Mouse (Mus musculus): Measurements from ENCODE around the gene Srl. TPM values are rescaled to one million over a fixed set of nuclear protein-coding genes. Genes with fewer than 3 reads are reported as not detected.

The Srl gene
- total and polyA plus RNA-seq, 2 experiments from 2014 or later = 11.6 to 34.4 TPM

DNA sequence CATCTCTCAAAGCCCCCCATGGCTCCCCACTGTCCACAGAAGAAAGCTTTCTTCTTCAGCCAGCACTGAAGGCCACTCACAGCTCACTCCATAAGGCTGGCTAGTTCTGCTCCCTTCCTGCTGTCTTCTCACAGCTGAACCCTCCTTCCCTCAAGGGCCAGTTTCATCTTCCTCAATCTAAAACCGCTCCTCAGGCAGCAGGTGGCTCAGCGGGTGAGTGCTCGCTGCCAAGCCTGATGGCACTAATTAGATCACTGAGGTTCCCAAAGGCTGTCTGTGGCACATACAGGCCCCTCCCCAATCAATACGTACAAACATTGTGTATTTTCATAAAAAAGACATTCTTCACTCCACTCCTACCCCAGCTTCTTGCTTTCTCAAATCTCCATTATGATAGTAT lies 22.5 kb downstream of the Srl start:
- H3K27ac ChIP-seq (ENCODE audit: low read depth, low read length) = no peak overlapping the region
- ATAC-seq (ENCODE audit: low FRiP score) = no peak
- 53% methylated on average over 4 of the region's 4 CpGs for WGBS

DNA sequence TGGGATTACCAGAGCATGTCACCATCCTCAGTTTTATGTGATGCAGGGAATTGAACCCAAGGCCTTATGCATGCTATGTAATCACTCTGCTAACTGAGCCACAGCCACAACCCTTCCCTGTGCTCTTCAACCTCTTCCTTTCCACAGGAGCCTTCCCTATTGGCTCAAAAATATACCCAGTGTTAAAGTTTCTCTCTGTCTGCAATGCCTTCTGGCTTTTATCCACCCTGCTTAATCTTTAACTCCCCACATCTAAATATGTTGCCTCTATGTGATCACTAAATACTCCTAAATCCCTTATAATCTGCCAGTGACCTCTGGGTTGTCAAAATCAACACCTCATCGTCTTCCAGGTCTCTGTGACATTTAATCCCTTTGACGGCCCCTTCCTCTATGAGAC lies 23.7 kb downstream of the Srl start:
- Histone ChIP-seq H3K27me3 (ENCODE audit: insufficient read depth, low read length) (no peaks in the 10 kb centered on the region), H3K27ac (ENCODE audit: low read depth, low read length) (no peak overlapping the region), H3K4me1 (ENCODE audit: insufficient read depth, low read length) (0 out of 2 replicates have a peak, but pooled peaks cover 2% of the 10 kb centered on the region), H3K4me2 (ENCODE audit: low read depth, low read length, poor library complexity, severe bottlenecking) (no peak overlapping the region), H3K9ac (replicated peaks; ENCODE audit: low read length, poor library complexity, severe bottlenecking) (no peak overlapping the region), H3K36me3 (ENCODE audit: insufficient read depth, low read length) (no peaks in the 10 kb centered on the region), H3K4me3 (ENCODE audit: low read depth, low read length) (no peak overlapping the region), H3K9me3 (ENCODE audit: low read length) (no peaks in the 10 kb centered on the region)
- ATAC-seq (ENCODE audit: low FRiP score) (no peak), DNase-seq (ENCODE audit: low spot score) (no peak)
- TF ChIP-seq CTCF (IDR thresholded peaks at IDR 0.05) = no peak
- whole genome bisulfite sequencing = 64% methylated on average over 2 of the region's 2 CpGs

More for the DNA sequence above, 22.5 kb downstream of the Srl start:
- no peak for TF ChIP-seq CTCF (IDR thresholded peaks at IDR 0.05)
- Histone ChIP-seq H3K36me3 (ENCODE audit: insufficient read depth, low read length) (no peaks in the 10 kb centered on the region), H3K27me3 (ENCODE audit: insufficient read depth, low read length) (no peaks in the 10 kb centered on the region), H3K4me1 (ENCODE audit: insufficient read depth, low read length) (0 out of 2 replicates have a peak, but pooled peaks cover 2% of the 10 kb centered on the region), H3K4me2 (ENCODE audit: low read depth, low read length, poor library complexity, severe bottlenecking) (no peak overlapping the region), H3K9ac (replicated peaks; ENCODE audit: low read length, poor library complexity, severe bottlenecking) (no peak overlapping the region), H3K9me3 (ENCODE audit: low read length) (no peaks in the 10 kb centered on the region), H3K4me3 (ENCODE audit: low read depth, low read length) (no peak overlapping the region)
- DNase-seq (ENCODE audit: low spot score) = peak; percentile 27

DNA sequence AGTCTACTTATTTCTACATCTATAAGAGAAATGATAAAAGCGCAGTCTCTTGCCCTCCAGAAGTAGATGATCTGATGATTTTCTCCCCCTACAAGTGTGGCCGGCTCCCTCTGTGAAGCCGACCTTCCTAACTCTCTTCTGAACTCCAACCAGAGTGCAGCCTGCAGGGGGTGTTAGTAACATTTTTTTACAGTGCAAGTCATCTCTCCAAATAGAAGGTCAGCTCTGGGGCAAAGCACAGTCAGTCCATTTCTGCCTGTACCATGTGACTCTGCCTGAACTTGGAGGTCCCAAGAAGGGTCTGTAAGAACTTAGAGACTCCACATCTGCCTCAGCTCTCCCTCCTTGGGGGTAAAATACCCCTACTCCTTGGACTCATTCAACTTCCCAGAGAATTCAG lies 27.2 kb downstream of the Srl start:
- Histone ChIP-seq H3K9me3 (ENCODE audit: low read length) (no peaks in the 10 kb centered on the region), H3K36me3 (ENCODE audit: insufficient read depth, low read length) (no peaks in the 10 kb centered on the region), H3K27me3 (ENCODE audit: insufficient read depth, low read length) (no peaks in the 10 kb centered on the region), H3K27ac (ENCODE audit: low read depth, low read length) (no peak overlapping the region), H3K9ac (replicated peaks; ENCODE audit: low read length, poor library complexity, severe bottlenecking) (no peak overlapping the region), H3K4me1 (ENCODE audit: insufficient read depth, low read length) (0 out of 2 replicates have a peak, but pooled peaks cover 2% of the 10 kb centered on the region), H3K4me3 (ENCODE audit: low read depth, low read length) (no peak overlapping the region), H3K4me2 (ENCODE audit: low read depth, low read length, poor library complexity, severe bottlenecking) (no peak overlapping the region)
- TF ChIP-seq CTCF (IDR thresholded peaks at IDR 0.05) = no peak
- DNase-seq (ENCODE audit: low spot score) (no peak), ATAC-seq (ENCODE audit: low FRiP score) (no peak)
- WGBS = 82% methylated on average over 3 of the region's 3 CpGs

DNA sequence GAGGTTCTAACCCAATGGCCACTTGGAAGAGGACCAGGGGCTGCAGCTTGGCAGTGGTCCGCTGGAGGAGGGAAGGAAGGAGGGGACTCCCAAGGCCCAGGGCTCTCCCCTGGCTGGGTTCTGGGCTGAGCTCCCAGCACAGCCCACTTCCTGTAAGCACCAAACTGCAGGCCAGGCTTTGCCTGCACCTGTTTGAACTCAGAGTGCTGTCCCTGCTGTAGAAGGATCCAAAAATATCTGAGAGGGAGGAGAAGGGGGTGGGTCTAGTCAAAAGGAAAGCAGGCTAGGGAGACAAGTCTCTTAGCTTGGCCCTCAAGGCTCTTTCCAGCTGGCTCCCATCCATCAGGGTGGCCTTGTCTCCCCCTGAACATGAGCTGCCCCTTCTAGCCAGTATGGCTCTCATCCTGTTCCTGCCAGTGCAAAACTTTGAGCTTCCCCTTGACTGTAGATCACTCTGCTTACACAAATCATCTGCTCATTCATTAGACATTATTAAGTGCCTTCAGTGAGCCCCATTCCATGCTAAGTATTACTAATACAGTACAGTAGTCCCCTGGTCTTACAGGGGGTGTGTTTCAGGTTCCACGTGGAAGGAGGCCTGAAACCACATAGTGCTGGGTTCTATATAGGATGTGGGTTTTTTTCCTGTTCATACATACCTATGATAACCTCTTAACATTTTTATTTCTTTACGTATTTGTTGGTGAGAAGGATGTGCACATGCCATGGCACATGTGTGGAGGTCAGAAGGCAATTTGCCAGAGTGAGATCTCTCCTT lies 28.8 kb downstream of the Srl start:
- Histone ChIP-seq H3K27ac (ENCODE audit: low read depth, low read length) (no peak overlapping the region), H3K4me1 (ENCODE audit: insufficient read depth, low read length) (no peaks in the 10 kb centered on the region), H3K9me3 (ENCODE audit: low read length) (no peaks in the 10 kb centered on the region), H3K9ac (replicated peaks; ENCODE audit: low read length, poor library complexity, severe bottlenecking) (no peak overlapping the region), H3K4me2 (ENCODE audit: low read depth, low read length, poor library complexity, severe bottlenecking) (no peak overlapping the region), H3K27me3 (ENCODE audit: insufficient read depth, low read length) (no peaks in the 10 kb centered on the region), H3K4me3 (ENCODE audit: low read depth, low read length) (no peak overlapping the region), H3K36me3 (ENCODE audit: insufficient read depth, low read length) (no peaks in the 10 kb centered on the region)
- no peak for TF ChIP-seq CTCF (IDR thresholded peaks at IDR 0.05)
- no peak for ATAC-seq (ENCODE audit: low FRiP score)
- WGBS = 82% methylated on average over 3 of the region's 3 CpGs
- peak; percentile 54 for DNase-seq (ENCODE audit: low spot score)

DNA sequence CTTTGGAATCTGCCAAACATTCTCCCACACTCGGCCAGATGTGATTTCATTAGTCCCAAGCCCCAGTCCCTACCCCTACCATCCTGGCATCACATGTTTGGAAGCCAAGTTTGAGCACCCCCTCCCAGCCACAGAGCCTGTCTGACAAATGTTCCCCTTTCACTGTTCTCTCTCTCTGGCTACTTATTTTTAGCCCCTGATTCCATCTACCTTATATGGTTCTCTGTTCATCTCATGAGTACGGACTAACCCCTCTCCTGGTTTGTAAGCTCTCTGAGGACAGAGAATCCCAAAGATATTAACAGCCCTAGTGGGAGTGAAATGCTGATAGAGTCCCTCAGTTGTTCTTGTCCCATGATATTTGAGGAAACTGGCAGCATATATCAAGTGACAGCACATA lies 30.2 kb downstream of the Srl start:
- Histone ChIP-seq H3K27ac (ENCODE audit: low read depth, low read length) (no peak overlapping the region), H3K36me3 (ENCODE audit: insufficient read depth, low read length) (no peaks in the 10 kb centered on the region), H3K9ac (replicated peaks; ENCODE audit: low read length, poor library complexity, severe bottlenecking) (no peak overlapping the region), H3K4me2 (ENCODE audit: low read depth, low read length, poor library complexity, severe bottlenecking) (no peak overlapping the region), H3K27me3 (ENCODE audit: insufficient read depth, low read length) (no peaks in the 10 kb centered on the region), H3K4me3 (ENCODE audit: low read depth, low read length) (no peak overlapping the region), H3K9me3 (ENCODE audit: low read length) (no peaks in the 10 kb centered on the region), H3K4me1 (ENCODE audit: insufficient read depth, low read length) (no peaks in the 10 kb centered on the region)
- DNase-seq (ENCODE audit: low spot score) = no peak
- WGBS = 94% methylated on average over 2 of the region's 2 CpGs
- ATAC-seq (ENCODE audit: low FRiP score) = no peak
- no peak for TF ChIP-seq CTCF (IDR thresholded peaks at IDR 0.05)

DNA sequence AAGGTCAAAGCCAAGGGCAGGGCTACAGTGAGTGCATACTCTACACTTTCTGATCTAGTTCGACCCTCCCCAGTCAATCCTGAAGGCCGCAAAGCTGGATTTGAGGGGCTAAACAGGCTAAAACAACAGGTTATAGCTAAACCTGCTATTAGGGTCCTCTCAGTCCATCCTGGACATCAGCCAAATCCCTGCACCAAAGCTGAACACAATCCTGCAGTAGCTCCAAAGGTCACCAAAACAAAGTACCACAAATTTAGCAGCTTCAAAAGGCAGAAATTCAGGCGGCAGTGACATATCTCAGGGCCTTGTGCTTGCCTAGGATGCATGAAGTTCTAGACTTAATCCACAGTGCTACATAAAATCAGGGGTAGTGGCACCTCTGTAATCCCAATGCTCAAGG lies 35.4 kb downstream of the Srl start:
- no peak overlapping the region for H3K4me3 ChIP-seq (ENCODE audit: low read depth, low read length)
- no peak for ATAC-seq (ENCODE audit: low FRiP score)

More for the DNA sequence above, 35.4 kb downstream of the Srl start:
- TF ChIP-seq CTCF (IDR thresholded peaks at IDR 0.05) = no peak
- H3K9ac ChIP-seq (replicated peaks; ENCODE audit: low read length, poor library complexity, severe bottlenecking) = no peak overlapping the region
- DNase-seq (ENCODE audit: low spot score) = no peak
- no peaks in the 10 kb centered on the region for H3K9me3 ChIP-seq (ENCODE audit: low read length)
- no peaks in the 10 kb centered on the region for H3K27me3 ChIP-seq (ENCODE audit: insufficient read depth, low read length)
- H3K4me2 ChIP-seq (ENCODE audit: low read depth, low read length, poor library complexity, severe bottlenecking) = no peak overlapping the region
- WGBS = 85% methylated on average over 3 of the region's 3 CpGs
- no peaks in the 10 kb centered on the region for H3K36me3 ChIP-seq (ENCODE audit: insufficient read depth, low read length)
- no peak overlapping the region for H3K27ac ChIP-seq (ENCODE audit: low read depth, low read length)
- H3K4me1 ChIP-seq (ENCODE audit: insufficient read depth, low read length) = no peaks in the 10 kb centered on the region

All from midbrain, postnatal 0 days (tissue).